Mouse (Mus musculus) frontal cortex, postnatal 36 days (tissue): ENCODE measurements around the gene Gm3839.
"Not testable (repeated sequence)": the region's sequence is repeated elsewhere in the genome, so short reads cannot be mapped to it uniquely, and the experiment has no call there.

Experiments used
- DNase-seq, 2 experiments: peaks; one replicate each; pipeline ENCODE4 v3.0.0; 2022; ENCODE audit warnings: low spot score in 2 of 2

Gene Gm3839

GRCm38 (mm10) chr14:11356626-11357025 is at the start of gene Gm3839:
TSS of gene Gm3839 (minus strand) at chr14:11356726.
- DNase-seq: not testable (repeated sequence)

GRCm38 (mm10) chr14:11405661-11406060 is 49.1 kb upstream of the Gm3839 start:
- DNase-seq: no peak

GRCm38 (mm10) chr14:11377846-11378245 is 21.3 kb upstream of the Gm3839 start:
- DNase-seq: no peak

- peak; percentile 11 to 39 for DNase-seq
Measured at GRCm38 (mm10) chr14:11375225-11375624, 18.7 kb upstream of the Gm3839 start.

- no peak for DNase-seq
Measured at GRCm38 (mm10) chr14:11346086-11346485, 10.4 kb downstream of the Gm3839 start.

DNA sequence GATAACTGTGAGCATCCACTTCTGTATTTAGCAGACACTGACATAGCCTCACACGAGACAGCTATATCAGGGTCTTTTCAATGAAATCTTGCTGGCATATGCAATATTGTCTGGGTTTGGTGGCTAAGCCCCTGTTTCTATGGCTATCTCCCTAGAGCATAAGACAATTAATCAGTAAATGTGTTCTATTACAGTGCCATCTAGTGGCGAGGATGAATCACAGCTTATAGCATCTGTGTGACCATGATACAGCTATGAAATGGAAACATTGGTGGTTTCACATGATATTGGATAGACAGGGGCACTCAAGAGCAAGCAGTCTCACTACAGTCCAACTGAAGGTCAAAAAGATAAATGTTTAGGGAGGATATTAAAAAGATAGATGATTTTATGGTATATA is 26.5 kb downstream of the Gm3839 start:
- no peak for DNase-seq

GRCm38 (mm10) chr14:11307079-11307478 is 49.4 kb downstream of the Gm3839 start:
- DNase-seq: peak; percentile 3 to 51

GRCm38 (mm10) chr14:11287956-11288355 is 68.6 kb downstream of the Gm3839 start:
- DNase-seq: not testable (repeated sequence)

DNA sequence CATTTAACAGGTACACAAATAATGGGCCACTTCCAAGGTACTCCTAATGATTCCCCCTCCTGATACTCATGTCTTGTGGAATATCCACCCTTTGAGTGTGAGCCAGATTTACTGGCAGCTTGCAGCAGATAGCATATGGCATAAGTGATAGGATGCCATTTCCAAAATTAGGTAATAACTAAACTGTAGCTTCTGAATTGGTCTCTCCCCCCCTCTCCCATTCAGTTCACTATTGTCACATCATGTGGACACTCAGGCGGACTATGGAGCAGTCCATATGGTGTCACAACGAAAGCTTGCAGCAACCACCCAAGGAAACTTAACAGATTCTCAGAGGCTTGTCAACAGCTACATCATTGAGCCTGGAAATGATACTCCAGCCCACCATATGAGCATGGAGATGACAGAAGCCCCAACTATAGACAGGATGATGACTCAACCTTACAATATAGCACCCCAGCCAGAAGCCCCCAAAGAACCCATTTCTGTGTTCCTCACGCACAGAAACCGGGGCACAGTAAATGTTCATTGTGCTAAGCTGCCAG is 99.3 kb downstream of the Gm3839 start:
- DNase-seq: peak; percentile 10 to 14

GRCm38 (mm10) chr14:11248053-11248452 is 108.5 kb downstream of the Gm3839 start:
- DNase-seq: no peak

- no peak for DNase-seq
Measured at GRCm38 (mm10) chr14:11244546-11244945, 112.0 kb downstream of the Gm3839 start.

GRCm38 (mm10) chr14:11232086-11232485 is 124.4 kb downstream of the Gm3839 start:
- DNase-seq: no peak
